Mouse (Mus musculus) spleen, postnatal 14 days (tissue): Measurements from ENCODE around the gene Pxylp1.

Experiments used
- DNase-seq, 2 experiments: peaks; one replicate each; pipeline ENCODE4 v3.0.0; 2021 to 2022; ENCODE audit warnings: low spot score in 2 of 2

Pxylp1 gene

DNA sequence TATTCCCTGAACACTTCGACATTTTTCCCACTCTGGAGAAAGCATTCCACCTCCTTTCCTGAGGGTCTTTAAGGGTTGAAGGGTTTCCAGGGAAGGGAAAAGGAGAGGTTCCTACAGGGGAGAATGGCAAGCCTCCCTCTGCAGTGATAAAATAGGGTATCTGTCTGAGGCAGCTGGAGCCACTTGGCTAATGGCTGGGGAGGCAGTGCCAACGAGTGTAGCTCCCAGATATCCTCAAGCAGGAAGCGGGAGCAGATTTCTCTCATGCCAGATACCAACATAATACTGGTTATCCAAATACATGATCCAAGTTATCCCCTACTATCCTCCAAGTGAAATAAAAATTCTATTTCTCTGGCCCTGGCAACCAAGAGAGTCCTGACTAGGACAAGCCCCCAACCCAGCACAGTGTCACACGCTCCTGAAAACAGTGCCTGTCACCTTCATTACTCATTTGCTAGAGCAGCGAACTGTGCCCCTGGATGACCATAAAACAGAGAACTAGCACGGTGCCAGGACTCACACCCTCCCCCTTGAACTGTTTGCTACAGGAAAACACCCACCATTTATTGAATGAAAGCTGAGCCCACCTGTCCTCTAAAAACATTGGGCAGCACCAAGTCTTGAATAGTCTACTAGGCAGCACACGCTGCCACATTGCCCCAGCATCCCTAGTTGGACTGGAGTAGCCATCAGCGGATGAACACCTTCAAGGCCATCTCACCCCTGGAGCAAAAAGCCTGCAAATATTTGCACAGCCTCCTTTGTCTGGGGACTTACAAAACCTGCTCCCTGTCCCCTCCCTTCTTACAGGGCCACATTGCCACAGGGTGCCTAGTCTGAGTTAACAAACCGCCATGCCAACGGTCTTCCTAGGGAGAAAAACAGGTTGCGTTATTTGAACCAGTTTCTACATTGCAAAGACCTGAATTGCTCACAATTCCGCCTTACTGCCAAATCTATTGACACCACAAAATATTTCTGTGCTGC, 833 bp downstream of the Pxylp1 start:
- DNase-seq = no peak

DNA sequence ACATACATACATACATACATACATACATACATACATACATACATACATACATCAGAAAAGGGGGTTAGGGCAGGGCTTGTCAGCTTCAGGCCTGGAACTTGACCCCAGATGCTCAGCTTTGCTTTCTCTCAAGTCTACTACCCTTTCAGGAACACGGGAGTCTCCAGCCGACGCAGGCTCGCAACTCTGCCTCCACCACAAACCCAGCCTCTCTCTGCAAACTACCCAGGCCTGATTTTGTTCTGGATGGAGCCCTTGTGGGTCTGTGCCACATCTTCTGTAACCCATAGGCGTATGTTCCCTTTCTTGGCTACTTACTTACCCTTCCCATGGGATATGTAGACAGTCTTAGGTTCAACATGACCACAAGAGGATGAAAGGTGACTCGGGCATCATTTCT, 1.7 kb downstream of the Pxylp1 start:
- DNase-seq = no peak

GRCm38 (mm10) chr9:96890266-96890665, 2.2 kb downstream of the Pxylp1 start:
- DNase-seq = no peak

DNA sequence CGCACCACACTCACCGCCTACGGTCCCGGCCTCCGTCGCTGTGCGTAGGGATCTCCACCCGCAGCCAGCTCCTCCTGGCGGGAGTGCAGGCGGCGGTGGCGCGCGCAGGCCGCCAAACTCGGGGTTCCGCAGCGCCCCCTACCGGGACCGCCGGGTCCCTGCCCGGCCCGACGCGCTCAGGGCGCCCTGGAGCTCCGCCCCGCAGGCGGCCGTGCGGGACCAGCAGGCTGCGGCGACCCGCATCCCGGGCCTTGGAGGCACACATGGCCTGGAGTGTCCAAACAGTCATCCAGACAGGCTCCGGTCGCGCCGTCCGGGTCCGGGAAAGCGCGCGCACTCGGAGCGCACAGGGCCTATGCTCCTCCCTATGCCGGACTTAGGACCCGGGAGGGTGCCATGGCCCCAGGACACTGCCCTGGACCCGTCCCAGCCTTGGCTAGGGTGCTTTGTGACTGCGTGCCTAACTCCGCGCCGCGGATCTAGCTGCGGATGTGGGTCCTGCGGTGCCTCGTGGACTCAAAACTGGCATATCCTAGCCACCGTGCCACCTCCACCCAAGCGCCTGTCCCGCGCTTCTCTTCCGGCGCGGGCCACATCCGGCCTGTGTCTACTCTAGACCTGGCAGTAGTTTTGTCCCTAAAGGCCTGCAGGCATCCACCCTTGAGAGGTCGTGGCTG, 3.0 kb downstream of the Pxylp1 start:
- DNase-seq = peak; percentile 60 to 72

DNA sequence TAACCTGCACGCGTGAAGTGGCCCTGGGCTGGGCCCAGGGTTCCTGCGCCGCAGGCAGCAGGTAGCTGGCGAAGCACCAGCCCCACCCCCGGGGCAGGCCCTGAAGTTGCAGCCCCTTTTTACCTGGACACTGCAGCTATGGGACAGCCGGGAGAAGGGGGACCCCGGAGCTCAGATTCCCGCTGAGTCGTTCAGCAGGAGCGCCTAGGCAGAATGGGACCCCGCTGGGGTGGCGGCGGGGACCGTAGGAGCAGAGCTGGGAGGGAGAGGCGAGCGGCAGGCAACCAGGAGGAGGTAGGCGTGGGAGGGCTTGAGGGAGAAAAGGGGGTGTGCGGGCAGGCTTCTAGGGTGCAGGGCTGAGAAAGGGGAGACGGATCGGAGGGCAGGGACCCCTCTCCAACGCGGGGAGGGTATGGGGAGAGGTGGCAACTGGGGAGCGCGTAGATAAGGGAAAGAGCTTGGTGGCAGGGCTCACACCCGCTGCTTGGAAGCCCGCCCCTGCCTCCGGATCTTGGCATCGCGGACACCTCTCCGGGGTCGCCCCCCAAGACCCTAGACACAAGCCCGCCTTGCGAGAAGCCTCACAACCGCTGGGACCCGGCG, 3.6 kb downstream of the Pxylp1 start:
- DNase-seq = no peak

DNA sequence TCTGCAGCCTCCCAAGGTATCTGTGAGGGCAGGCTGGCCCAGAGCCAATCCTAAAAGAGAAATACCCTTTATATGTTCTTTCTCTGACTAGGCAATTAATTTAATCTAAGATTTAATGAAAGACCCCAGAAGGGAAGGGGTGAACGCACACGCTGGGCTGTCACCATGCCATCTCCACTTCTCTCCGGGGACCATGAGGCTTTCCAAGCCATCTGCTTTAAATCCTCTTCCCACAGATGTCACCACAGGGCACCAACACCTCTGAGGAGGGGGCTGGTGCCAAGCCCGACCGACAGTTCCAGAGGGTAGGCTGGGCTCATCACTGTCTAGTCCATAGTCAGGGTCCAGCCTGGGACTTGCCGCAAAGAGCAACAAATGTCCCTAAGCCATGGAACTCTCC, 4.5 kb downstream of the Pxylp1 start:
- DNase-seq = no peak

GRCm38 (mm10) chr9:96887492-96887891, 5.0 kb downstream of the Pxylp1 start:
- no peak for DNase-seq

DNA sequence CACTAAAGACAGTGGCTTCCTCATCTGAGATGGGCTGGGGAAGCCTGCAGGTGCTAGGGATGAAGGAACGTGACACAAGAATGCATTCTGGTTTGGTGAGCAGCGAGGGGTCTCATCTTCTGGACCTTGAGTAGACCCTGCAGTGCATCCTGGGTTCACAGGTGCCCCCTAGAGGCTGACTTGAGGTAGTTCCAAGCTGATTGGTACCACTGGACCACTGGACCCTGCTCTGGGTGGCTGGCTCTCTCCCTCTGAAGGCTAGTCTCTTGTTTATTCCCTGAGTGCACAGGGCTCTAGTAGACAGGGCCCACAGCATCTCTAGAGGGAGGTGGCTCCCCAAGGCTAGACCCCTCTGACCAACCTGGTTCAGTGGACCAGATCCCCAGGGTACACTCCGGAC, 6.7 kb downstream of the Pxylp1 start:
- DNase-seq = no peak

GRCm38 (mm10) chr9:96882496-96883265, 9.8 kb downstream of the Pxylp1 start:
- DNase-seq = no peak

GRCm38 (mm10) chr9:96881901-96882300, 10.6 kb downstream of the Pxylp1 start:
- no peak for DNase-seq

DNA sequence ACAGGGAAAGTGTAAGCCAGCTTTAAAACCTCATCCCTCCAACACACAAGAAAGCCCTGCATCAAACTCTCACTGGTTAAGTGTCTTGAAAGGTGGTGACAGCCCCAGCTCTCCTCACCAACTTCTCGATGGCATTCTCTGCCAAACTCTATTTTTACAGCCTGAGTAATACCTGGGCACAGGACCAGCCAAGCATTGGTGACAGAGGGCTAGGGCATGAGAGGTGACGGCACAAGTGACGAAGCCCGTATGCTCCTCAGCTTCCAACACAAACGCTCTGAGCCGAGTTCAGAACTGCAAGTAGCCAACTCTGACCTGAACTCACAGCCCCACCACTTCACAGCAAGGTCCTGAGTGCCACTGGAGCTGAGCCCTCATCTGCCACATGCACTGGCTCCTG, 13.4 kb downstream of the Pxylp1 start:
- no peak for DNase-seq

GRCm38 (mm10) chr9:96878464-96878863, 14.0 kb downstream of the Pxylp1 start:
- no peak for DNase-seq

DNA sequence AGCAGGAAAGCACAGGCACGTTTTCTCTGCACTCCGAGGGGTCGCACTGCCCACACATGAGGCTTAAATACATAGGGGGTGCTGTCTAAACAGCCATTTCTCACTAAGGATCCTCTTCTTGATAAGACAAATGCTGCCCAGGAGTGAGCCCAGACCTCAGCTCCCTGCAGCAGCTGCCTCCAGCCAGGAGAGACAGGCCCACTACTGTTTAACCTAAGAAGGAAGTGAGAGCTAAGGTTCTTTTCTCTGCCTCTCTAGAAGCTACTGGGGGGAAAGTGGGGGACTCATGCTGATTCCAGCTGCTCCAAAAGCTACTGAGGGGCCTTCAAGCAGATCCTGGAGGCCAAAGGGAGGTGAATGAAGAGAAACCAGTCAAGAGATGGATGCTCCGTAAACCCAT, 16.8 kb downstream of the Pxylp1 start:
- DNase-seq = no peak

GRCm38 (mm10) chr9:96873082-96873481, 19.4 kb downstream of the Pxylp1 start:
- no peak for DNase-seq

- no peak for DNase-seq
Measured at GRCm38 (mm10) chr9:96870104-96870503, 22.4 kb downstream of the Pxylp1 start.

GRCm38 (mm10) chr9:96869542-96869941, 22.9 kb downstream of the Pxylp1 start:
- DNase-seq = no peak

GRCm38 (mm10) chr9:96868546-96868945, 23.9 kb downstream of the Pxylp1 start:
- DNase-seq = no peak

- no peak for DNase-seq
Measured at GRCm38 (mm10) chr9:96867165-96867564, 25.3 kb downstream of the Pxylp1 start.

GRCm38 (mm10) chr9:96866196-96866595, 26.3 kb downstream of the Pxylp1 start:
- no peak for DNase-seq

DNA sequence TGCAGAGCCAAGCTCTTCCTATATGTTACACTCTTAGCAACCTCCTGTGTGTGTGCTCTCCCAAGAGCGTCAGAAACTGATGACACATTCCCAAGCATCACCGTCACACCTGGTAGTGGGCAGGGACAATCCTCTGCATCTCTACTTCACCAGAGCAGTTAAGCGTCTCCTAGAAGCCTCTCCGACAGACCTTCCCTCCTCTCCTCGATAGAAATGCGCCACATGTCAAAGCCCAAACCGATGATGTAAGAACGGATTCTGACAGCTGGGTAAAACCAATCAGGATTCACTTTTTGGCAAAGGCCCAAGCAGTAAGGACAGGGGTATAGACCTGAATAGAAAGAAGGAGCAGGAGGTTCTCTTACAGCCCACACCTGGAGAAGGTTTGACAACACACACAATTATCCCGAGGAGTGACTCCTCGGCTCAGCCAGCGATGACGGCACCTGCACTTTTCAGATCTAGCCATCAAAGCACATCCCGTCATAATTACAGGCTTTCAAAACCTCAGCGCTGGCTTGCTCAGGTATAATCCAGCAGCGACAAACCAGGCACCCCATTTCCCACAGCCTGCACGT, 26.9 kb downstream of the Pxylp1 start:
- no peak for DNase-seq

DNA sequence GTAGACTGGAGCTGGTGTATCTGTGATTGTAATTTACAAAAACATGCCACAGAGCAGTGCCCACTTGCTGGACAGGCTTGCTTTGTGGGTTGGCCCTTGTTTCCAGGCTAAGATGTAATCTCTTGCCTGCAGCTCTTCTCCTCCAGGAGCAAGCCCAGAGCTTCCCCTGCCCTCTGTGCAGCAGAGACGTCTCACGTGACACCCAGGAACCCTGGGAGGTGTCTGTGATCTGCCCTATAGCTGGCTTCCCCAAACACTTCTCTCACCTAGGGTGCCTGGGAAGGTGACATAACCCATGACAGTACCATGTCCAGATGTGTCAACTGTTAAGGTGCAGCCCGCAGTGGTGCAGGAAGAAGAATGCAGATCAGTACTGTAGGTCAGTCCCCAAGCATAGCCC, 28.9 kb downstream of the Pxylp1 start:
- DNase-seq = no peak
